Mouse (Mus musculus) midbrain, embryonic 10.5 days (tissue): ENCODE results near the gene Pdzd4. TPM values are rescaled to one million over a fixed set of nuclear protein-coding genes. Genes with fewer than 3 reads are reported as not detected.
A peak's percentile ranks its signal among the peaks of the same experiment; 100 is the strongest.

Experiments used
- DNase-seq: peaks from one replicate; pipeline ENCODE4 v3.0.0-alpha.2; 2017; ENCODE audit warnings: low spot score
- H3K27ac ChIP-seq: fragments of 300-500 bp; sonication (generic); replicated peaks from 2 replicates; pipeline ENCODE4 v1.5.1; 2016; ENCODE audit warnings: mild to moderate bottlenecking
- H3K27me3 ChIP-seq: fragments of 300-500 bp; sonication (generic); 2 replicates; pipeline ENCODE4 v1.6.1; 2016; ENCODE audit warnings: low read depth, mild to moderate bottlenecking; ENCODE audit not compliant: poor library complexity, severe bottlenecking
- H3K36me3 ChIP-seq: fragments of 300-500 bp; sonication (generic); 2 replicates; pipeline ENCODE4 v1.6.1; 2016; ENCODE audit warnings: mild to moderate bottlenecking, moderate library complexity
- H3K4me1 ChIP-seq: fragments of 300-500 bp; sonication (generic); 2 replicates; pipeline ENCODE4 v1.6.1; 2016
- H3K4me3 ChIP-seq: fragments of 300-500 bp; sonication (generic); 2 replicates; pipeline ENCODE4 v1.5.1; 2016; ENCODE audit warnings: mild to moderate bottlenecking, moderate library complexity
- H3K9me3 ChIP-seq: fragments of 300-500 bp; sonication (generic); replicated peaks from 2 replicates; pipeline ENCODE4 v1.6.1; 2016; ENCODE audit warnings: mild to moderate bottlenecking
- WGBS: fragments of 180-500 bp; shearing (Covaris S2); methylation state at CpG from one replicate; pipeline ENCODE4 v1.1.7; 2016; 5-methylcytosine and 5-hydroxymethylcytosine counted together
- polyA plus RNA-seq: library from polyadenylated mRNA; unstranded; fragments of >200 nt; fragmentation: Nextera tagmentation; extraction: Ambion mirVana; gene quantifications from 2 replicates; pipeline ENCODE4 v1.2.1, GENCODE M21; 2016

Pdzd4 gene
- 0.80 and 0.81 TPM in 2 replicates for polyA plus RNA-seq

DNA sequence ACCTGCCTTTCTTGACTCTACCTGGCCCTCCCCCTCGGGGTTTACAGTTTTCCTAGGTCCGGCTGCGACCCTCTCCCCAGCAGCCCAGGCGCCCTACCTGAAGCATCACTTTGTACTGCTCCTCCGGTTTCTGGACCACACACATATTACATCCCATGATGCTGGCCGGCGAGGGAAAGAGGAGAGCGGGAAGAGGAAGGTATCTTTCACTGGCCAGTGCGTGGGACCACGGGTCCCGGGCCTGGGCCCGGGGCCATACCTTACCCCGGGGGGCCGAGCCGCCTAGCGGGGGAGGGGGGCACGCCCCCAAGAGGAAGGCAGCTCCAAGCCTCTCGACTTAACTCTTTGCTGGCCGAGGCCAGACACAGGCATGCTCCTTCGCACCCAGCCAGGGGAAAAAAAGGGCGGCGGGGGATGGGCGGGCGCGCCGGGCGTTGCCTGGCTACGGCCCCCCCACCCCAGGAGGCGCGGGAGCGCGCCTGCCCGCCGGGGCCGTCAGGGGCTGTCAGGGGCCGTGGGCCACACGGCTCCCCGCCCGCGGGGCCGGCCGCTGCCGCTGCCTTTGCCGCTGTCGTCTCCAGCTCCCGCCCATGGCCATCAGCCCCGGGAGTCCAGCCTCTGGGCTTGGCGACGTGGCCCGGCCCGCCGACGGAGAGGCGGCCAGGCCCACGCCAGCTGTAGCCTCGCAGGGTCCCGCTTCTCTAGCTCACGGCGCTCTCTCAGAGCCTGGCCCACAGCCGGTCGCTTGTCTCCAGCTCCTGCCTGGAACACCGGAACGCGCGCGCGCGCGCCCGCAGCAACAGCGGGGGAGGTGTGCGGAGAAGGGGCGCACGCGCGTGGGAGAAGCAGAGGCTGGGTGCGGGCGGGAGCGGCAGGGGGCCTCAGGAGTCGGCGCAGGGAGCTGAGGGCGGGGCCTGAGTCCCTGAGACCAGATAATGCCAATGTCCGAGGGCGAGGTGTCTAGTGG, at the start of gene Pdzd4:
Gene Pdzd4 (minus strand): TSS at position 785 of the 967 bp plus-strand sequence.
- 15% methylated on average over 75 of the region's 84 CpGs for WGBS

DNA sequence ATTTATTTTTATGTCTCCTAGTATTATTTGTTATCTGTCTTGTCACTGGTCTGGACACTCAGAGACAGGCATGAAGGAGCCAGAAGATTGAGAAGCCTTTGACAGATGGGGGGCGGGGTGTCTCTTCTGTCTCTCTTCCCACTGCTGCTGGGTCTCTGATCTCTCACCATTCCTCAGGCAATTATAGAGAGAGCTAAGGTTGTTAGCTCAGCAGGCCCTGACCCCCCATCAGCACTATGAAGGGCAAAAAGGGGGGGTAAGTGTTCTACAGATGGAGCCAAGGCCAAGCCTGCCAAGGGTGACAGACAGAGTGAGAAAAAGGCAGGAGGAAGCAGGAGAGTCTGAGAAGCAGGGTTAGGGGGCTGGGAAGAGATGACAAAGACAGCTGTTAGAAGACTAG, 47.2 kb upstream of the Pdzd4 start:
- Histone ChIP-seq H3K4me1 (peaks cover 11% of the 10 kb centered on the region), H3K36me3 (no peaks in the 10 kb centered on the region), H3K4me3 (no peak overlapping the region), H3K27me3 (peaks cover 11% of the 10 kb centered on the region), H3K27ac (no peak overlapping the region), H3K9me3 (no peaks in the 10 kb centered on the region)
- no peak for DNase-seq
- 83% methylated on average over 1 of the region's 1 CpGs for WGBS

More for the DNA sequence above, at the start of gene Pdzd4:
- Histone ChIP-seq H3K36me3 (no peaks in the 10 kb centered on the region), H3K27me3 (peaks cover 48% of the 10 kb centered on the region), H3K4me3 (peak within 1 kb of the TSS; percentile 67), H3K9me3 (no peaks in the 10 kb centered on the region), H3K27ac (peak within 1 kb of the TSS; percentile 88), H3K4me1 (peaks cover 22% of the 10 kb centered on the region)
- peak; percentile 50 for DNase-seq

DNA sequence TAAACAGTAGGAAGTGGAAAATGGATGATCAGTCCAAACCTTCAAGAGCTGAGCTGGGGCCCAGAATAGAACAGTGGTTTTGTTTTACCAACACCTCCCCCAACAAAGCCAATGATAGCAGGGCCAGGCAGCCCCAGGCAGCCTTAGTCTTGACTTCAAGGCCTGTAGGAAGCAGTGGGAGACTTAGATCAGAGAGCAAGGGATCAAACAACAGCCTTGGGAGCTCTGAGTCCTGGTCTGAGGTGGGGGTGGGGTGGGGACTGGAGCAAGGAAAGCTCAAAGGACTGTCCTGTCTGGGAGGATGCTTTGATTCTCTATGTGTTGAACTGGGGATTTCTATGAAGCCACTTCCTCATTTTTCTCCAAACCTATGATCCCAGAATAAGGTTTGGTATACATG, 46.7 kb upstream of the Pdzd4 start:
- H3K9me3 ChIP-seq, result no peaks in the 10 kb centered on the region

DNA sequence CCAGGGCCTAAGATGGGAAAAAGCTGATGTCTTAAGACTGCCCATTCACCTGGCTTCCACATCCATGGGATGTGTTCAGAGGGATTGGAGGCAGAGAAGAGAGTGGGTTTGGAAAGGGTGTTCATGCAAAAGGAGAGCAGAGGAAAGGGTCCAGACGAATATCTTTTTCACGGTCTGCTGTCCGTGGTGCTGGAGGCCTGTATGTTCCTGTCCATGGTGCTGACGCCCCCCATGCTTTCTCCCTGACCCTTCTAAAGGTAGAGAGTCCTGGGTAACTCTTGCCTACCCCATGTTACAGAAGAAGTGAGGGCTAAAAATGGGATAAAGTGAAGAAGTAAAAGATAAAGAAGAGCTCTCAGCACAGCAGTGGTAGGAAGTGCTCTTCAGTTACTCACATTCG, 44.6 kb upstream of the Pdzd4 start:
- peak; percentile 25 for DNase-seq
- Histone ChIP-seq H3K9me3 (no peaks in the 10 kb centered on the region), H3K27ac (no peak overlapping the region), H3K4me3 (no peak overlapping the region), H3K36me3 (no peaks in the 10 kb centered on the region), H3K4me1 (peaks cover 34% of the 10 kb centered on the region), H3K27me3 (peaks cover 12% of the 10 kb centered on the region; the same call in 1 of the 2 replicates)
- 11% methylated on average over 5 of the region's 5 CpGs for WGBS

More for the DNA sequence above, 46.7 kb upstream of the Pdzd4 start:
- Histone ChIP-seq H3K27ac (no peak overlapping the region), H3K27me3 (peaks cover 11% of the 10 kb centered on the region), H3K4me3 (no peak overlapping the region), H3K36me3 (no peaks in the 10 kb centered on the region), H3K4me1 (peaks cover 16% of the 10 kb centered on the region)
- DNase-seq, result no peak

DNA sequence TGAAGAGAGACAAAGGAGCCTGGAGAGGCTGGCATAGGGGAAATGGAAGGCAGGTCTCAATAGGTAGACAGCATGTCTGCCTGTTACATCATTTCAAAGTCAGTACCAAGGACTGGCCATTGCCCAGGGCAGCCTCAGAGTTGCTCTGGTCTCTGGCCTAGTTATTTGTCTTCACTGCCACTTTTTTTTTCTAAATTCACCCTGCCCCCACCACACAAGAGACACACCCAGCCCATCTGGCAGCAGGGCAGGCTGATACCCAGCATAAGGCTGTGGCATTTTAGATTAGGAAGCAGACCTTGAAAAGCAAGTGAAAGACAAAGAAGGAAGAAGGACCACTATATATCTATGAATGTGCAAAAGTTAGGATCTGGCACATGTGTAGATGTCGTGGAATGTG, 43.1 kb upstream of the Pdzd4 start:
- H3K4me3 ChIP-seq, result no peak overlapping the region
- no peak for DNase-seq
- no peak overlapping the region for H3K27ac ChIP-seq
- H3K4me1 ChIP-seq, result peaks cover 36% of the 10 kb centered on the region
- H3K9me3 ChIP-seq, result no peaks in the 10 kb centered on the region
- 76% methylated on average over 1 of the region's 1 CpGs for WGBS
- no peaks in the 10 kb centered on the region for H3K36me3 ChIP-seq
- peaks cover 12% of the 10 kb centered on the region; the same call in 1 of the 2 replicates for H3K27me3 ChIP-seq

DNA sequence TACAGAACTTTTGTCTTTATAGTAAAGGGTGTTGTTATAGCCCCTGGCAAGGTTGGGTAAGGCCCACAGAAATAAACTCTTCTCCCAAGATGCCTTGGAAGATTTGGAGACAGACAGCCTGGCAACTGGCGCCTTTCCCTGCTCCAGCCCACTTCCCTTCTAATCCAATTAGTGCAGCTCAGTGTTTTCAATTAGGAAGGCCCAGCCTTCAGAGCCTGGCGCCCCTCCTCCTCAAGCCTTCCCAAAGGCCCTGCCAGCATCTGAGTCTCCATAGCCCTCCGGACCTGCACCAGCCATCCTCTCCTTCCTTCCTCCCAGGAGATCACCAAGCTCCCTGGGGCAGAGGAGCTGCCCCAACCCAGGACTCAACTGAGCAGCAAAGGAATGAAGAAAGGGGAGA, 42.5 kb upstream of the Pdzd4 start:
- Histone ChIP-seq H3K36me3 (no peaks in the 10 kb centered on the region), H3K4me1 (peaks cover 36% of the 10 kb centered on the region), H3K9me3 (no peaks in the 10 kb centered on the region), H3K27me3 (peaks cover 12% of the 10 kb centered on the region; the same call in 1 of the 2 replicates), H3K4me3 (no peak overlapping the region), H3K27ac (no peak overlapping the region; the same call in 1 of the 2 replicates)
- 33% methylated on average over 3 of the region's 3 CpGs for WGBS
- DNase-seq, result no peak

DNA sequence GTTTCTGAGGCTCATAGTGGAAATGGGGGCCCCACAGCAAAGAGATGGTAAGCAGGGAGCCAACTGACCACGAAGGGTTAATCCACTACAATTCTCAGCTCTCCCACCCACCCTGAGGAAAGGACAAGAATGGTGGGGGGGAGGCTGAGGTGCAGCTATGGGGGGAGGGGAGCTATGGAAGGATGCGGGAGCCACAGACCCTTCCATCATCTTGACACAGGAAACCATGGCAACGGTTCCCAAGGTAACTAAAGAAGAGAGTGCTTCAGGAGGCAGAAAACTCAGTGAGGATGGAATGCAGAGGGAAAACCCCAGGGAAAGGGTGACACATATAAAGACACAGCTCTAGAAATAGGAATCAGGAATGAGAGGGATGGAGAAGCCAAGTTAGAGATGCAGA, 39.9 kb upstream of the Pdzd4 start:
- Histone ChIP-seq H3K27me3 (peaks cover 8% of the 10 kb centered on the region; the same call in 1 of the 2 replicates), H3K4me3 (no peak overlapping the region), H3K36me3 (no peaks in the 10 kb centered on the region), H3K27ac (no peak overlapping the region), H3K4me1 (peaks cover 36% of the 10 kb centered on the region), H3K9me3 (no peaks in the 10 kb centered on the region)
- 58% methylated on average over 3 of the region's 3 CpGs for whole genome bisulfite sequencing
- DNase-seq, result peak; percentile 27

DNA sequence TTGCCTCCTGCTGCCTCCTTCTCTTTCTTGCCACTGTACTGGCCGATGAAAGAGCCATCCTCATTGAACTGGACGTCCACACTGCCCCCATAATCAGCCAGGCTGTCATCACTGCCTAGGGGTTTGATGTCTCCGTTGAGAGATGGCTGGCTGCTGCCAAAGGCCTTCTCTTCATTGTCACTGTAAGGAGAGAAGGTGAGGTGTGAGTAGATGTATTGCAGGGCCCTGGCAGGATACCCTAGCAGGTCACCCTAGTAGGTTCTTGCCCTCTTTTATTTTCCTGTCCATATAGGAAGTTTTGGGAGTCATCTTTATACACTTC, 30.3 kb upstream of the Pdzd4 start:
- Histone ChIP-seq H3K4me1 (no peaks in the 10 kb centered on the region), H3K36me3 (no peaks in the 10 kb centered on the region), H3K4me3 (no peak overlapping the region), H3K27ac (no peak overlapping the region), H3K9me3 (no peaks in the 10 kb centered on the region), H3K27me3 (no peaks in the 10 kb centered on the region; the same call in 1 of the 2 replicates)
- WGBS, result 66% methylated on average over 3 of the region's 3 CpGs
- DNase-seq, result no peak

DNA sequence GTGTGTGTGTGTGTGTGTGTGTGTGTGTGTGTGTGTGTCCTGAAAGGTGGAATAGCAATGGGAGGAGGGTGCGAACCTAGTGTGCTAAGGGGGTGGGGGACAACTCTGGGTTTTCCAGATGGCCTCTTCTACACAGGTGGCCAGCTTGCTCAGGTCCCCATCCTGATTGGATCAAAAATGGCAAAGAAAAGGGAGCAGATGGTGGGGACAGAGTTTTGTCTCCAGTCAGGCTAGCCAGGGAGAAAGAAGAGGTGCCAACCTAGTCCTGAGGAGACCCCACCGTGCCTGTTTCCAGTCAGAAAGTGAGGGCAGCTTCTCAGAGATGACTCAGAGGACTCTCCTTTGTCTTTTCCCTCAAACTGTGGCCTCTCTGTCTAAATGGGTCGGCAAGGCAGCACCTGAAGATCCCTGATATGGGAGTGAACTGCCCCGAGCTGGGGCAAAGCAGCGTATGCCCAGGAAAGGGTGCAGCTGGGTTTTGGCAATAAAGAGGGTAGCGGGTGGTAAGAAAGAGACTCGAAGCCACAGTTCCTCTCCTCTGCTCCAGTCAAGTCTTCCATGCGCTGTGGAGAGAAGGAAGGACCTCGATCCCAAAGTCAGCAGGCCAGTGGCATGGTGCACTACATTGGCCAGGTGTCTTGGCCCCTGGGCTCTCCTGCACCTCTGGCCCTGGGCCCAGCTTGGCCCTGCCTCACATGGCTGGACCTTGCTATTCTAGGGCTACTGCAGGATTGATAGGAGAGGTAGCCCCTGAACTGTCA, 29.7 kb upstream of the Pdzd4 start:
- Histone ChIP-seq H3K27me3 (no peaks in the 10 kb centered on the region; the same call in 1 of the 2 replicates), H3K9me3 (no peaks in the 10 kb centered on the region), H3K4me1 (no peaks in the 10 kb centered on the region), H3K27ac (no peak overlapping the region), H3K4me3 (no peak overlapping the region), H3K36me3 (no peaks in the 10 kb centered on the region)
- WGBS, result 88% methylated on average over 9 of the region's 9 CpGs
- DNase-seq, result no peak

DNA sequence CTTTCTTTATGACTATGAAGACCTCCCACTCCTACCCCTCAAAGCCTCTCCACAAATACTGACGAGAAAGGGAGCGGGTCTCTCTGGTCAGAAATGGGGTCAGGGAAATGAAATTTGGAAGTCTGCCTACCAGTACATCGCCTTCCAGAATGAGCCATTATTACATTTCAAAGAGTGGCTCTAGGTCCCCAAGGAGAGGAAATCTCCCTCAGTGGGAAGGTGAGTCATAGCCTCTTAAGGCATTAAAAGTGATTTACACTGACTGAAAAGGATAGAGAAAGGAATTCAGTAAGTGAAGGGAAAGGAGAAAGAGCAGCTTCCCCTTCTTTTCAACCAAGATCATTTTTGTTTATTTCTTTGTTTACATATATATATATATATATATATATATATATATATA, 11.9 kb upstream of the Pdzd4 start:
- Histone ChIP-seq H3K4me3 (no peak overlapping the region), H3K36me3 (no peaks in the 10 kb centered on the region), H3K4me1 (no peaks in the 10 kb centered on the region), H3K27ac (no peak overlapping the region), H3K9me3 (no peaks in the 10 kb centered on the region), H3K27me3 (no peaks in the 10 kb centered on the region)
- WGBS, result 87% methylated on average over 3 of the region's 3 CpGs
- no peak for DNase-seq

DNA sequence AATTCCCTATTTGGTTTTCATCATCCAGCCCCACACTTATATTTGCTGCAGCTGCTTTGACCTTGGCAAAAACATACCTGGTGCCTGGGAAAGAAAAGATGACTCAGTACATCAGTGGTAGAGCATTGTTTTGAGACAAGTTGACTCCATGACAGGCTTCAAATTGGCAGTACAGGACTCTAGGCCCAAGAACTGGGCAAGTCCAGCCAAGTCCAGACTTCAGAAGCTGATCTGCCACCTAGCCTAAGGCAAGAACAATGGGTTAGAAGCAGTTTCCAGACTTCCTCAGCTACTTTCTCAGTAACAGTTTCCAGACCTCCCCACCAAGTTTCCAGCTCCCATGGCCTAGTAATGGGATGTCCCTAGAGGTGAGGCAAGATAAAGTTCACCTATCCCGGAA, 11.0 kb upstream of the Pdzd4 start:
- H3K36me3 ChIP-seq, result no peaks in the 10 kb centered on the region
- no peak overlapping the region for H3K27ac ChIP-seq
- DNase-seq, result no peak
- H3K4me3 ChIP-seq, result no peak overlapping the region
- no peaks in the 10 kb centered on the region for H3K4me1 ChIP-seq
- H3K27me3 ChIP-seq, result no peaks in the 10 kb centered on the region
- H3K9me3 ChIP-seq, result no peaks in the 10 kb centered on the region
- WGBS, result 88% methylated on average over 1 of the region's 1 CpGs

DNA sequence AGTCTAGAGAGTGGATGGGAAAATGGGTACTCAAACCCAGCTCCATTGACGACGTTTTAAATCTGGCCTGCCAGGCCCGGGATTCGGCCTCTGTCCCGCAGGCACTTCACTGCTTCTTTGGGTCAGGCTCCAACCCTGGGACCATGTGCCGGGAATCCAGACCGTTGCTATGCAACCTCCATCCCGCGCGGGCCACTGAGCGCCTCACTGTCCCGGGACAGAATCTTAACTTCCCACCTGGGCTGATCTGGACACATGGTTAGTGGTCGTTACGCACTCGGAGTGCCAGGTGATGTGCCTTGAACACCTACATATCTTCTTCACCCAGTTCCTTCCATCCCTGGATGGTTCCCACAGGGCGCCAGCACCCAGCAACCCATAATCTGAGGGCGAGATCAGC, 1.0 kb downstream of the Pdzd4 start:
- Histone ChIP-seq H3K4me3 (peak overlapping the region; percentile 67), H3K36me3 (no peaks in the 10 kb centered on the region), H3K4me1 (peaks cover 22% of the 10 kb centered on the region), H3K27me3 (peaks cover 48% of the 10 kb centered on the region), H3K27ac (peak overlapping the region; percentile 88), H3K9me3 (no peaks in the 10 kb centered on the region)
- DNase-seq, result peak; percentile 36
- WGBS, result 18% methylated on average over 17 of the region's 17 CpGs
